Mouse (Mus musculus): ENCODE results near the gene Wdr83. TPM values are rescaled to one million over a fixed set of nuclear protein-coding genes. Genes with fewer than 3 reads are reported as not detected.

Wdr83 gene
- polyA plus RNA-seq, 1 experiment from 2014 or later = 47.3 TPM

GRCm38 (mm10) chr8:85035728-85036310, 45.3 kb downstream of the Wdr83 start:
- H3K4me1 ChIP-seq (replicated peaks; ENCODE audit: control insufficient read depth, insufficient read depth, low read length) = 0 out of 2 replicates have a peak, but pooled peaks cover 7% of the 10 kb centered on the region
- WGBS = 2% methylated on average over 15 of the region's 15 CpGs
- no peaks in the 10 kb centered on the region for H3K27me3 ChIP-seq (ENCODE audit: control insufficient read depth, insufficient read depth, low read length)
- ATAC-seq (replicated peaks; ENCODE audit: low FRiP score) (0 out of 2 replicates have a peak, but pooled peaks have one; percentile 0), DNase-seq (ENCODE audit: low spot score) (no peak)
- H3K27ac ChIP-seq (ENCODE audit: low read depth, low read length) = peak overlapping the region; percentile 64
- no peaks in the 10 kb centered on the region for H3K9me3 ChIP-seq (ENCODE audit: control insufficient read depth, low read length)
- peaks cover 4% of the 10 kb centered on the region; the same call in 1 of the 2 replicates for H3K36me3 ChIP-seq (ENCODE audit: control insufficient read depth, insufficient read depth, low read length)
- peak overlapping the region; percentile 80 for H3K4me3 ChIP-seq (ENCODE audit: low read depth, low read length)
- peak overlapping the region; percentile 93 for H3K9ac ChIP-seq (ENCODE audit: low read length)
- H3K4me2 ChIP-seq (ENCODE audit: low read depth, low read length, severe bottlenecking) = peak overlapping the region; percentile 91

GRCm38 (mm10) chr8:85035165-85035727, 45.9 kb downstream of the Wdr83 start:
- 0 out of 2 replicates have a peak, but pooled peaks cover 7% of the 10 kb centered on the region for H3K4me1 ChIP-seq (replicated peaks; ENCODE audit: control insufficient read depth, insufficient read depth, low read length)
- DNase-seq (ENCODE audit: low spot score) (no peak), ATAC-seq (replicated peaks; ENCODE audit: low FRiP score) (no peak)
- peak overlapping the region; percentile 93 for H3K9ac ChIP-seq (ENCODE audit: low read length)
- no peaks in the 10 kb centered on the region for H3K27me3 ChIP-seq (ENCODE audit: control insufficient read depth, insufficient read depth, low read length)
- 10% methylated on average over 12 of the region's 12 CpGs for WGBS
- peaks cover 5% of the 10 kb centered on the region; the same call in 1 of the 2 replicates for H3K36me3 ChIP-seq (ENCODE audit: control insufficient read depth, insufficient read depth, low read length)
- no peak overlapping the region for H3K27ac ChIP-seq (ENCODE audit: low read depth, low read length)
- peak overlapping the region; percentile 80 for H3K4me3 ChIP-seq (ENCODE audit: low read depth, low read length)
- no peaks in the 10 kb centered on the region for H3K9me3 ChIP-seq (ENCODE audit: control insufficient read depth, low read length)
- peak overlapping the region; percentile 91 for H3K4me2 ChIP-seq (ENCODE audit: low read depth, low read length, severe bottlenecking)

- ATAC-seq (replicated peaks; ENCODE audit: low FRiP score) (no peak), DNase-seq (ENCODE audit: low spot score) (peak; percentile 85)
- Histone ChIP-seq H3K27me3 (ENCODE audit: control insufficient read depth, insufficient read depth, low read length) (no peaks in the 10 kb centered on the region), H3K27ac (ENCODE audit: low read depth, low read length) (no peak overlapping the region), H3K4me2 (ENCODE audit: low read depth, low read length, severe bottlenecking) (peak overlapping the region; percentile 91), H3K36me3 (ENCODE audit: control insufficient read depth, insufficient read depth, low read length) (peaks cover 8% of the 10 kb centered on the region; the same call in 1 of the 2 replicates), H3K4me3 (ENCODE audit: low read depth, low read length) (peak overlapping the region; percentile 80), H3K9ac (ENCODE audit: low read length) (no peak overlapping the region; the same call in 1 of the 2 replicates), H3K9me3 (ENCODE audit: control insufficient read depth, low read length) (no peaks in the 10 kb centered on the region), H3K4me1 (replicated peaks; ENCODE audit: control insufficient read depth, insufficient read depth, low read length) (0 out of 2 replicates have a peak, but pooled peaks cover 7% of the 10 kb centered on the region)
- WGBS = 3% methylated on average over 13 of the region's 13 CpGs
These were observed 46.3 kb downstream of the Wdr83 start for GRCm38 (mm10) chr8:85034764-85035163.

- ATAC-seq (replicated peaks; ENCODE audit: low FRiP score) (no peak), DNase-seq (ENCODE audit: low spot score) (no peak)
- 73% methylated on average over 1 of the region's 1 CpGs for WGBS
- H3K36me3 ChIP-seq (ENCODE audit: control insufficient read depth, insufficient read depth, low read length) = peaks cover 10% of the 10 kb centered on the region; the same call in 1 of the 2 replicates
- no peak overlapping the region for H3K4me2 ChIP-seq (ENCODE audit: low read depth, low read length, severe bottlenecking)
- H3K9ac ChIP-seq (ENCODE audit: low read length) = no peak overlapping the region
- no peaks in the 10 kb centered on the region for H3K27me3 ChIP-seq (ENCODE audit: control insufficient read depth, insufficient read depth, low read length)
- H3K4me3 ChIP-seq (ENCODE audit: low read depth, low read length) = no peak overlapping the region
- H3K9me3 ChIP-seq (ENCODE audit: control insufficient read depth, low read length) = no peaks in the 10 kb centered on the region
- H3K27ac ChIP-seq (ENCODE audit: low read depth, low read length) = no peak overlapping the region
- peaks cover 5% of the 10 kb centered on the region; the same call in 1 of the 2 replicates for H3K4me1 ChIP-seq (replicated peaks; ENCODE audit: control insufficient read depth, insufficient read depth, low read length)
These were observed 47.2 kb downstream of the Wdr83 start for GRCm38 (mm10) chr8:85033867-85034266.

DNA sequence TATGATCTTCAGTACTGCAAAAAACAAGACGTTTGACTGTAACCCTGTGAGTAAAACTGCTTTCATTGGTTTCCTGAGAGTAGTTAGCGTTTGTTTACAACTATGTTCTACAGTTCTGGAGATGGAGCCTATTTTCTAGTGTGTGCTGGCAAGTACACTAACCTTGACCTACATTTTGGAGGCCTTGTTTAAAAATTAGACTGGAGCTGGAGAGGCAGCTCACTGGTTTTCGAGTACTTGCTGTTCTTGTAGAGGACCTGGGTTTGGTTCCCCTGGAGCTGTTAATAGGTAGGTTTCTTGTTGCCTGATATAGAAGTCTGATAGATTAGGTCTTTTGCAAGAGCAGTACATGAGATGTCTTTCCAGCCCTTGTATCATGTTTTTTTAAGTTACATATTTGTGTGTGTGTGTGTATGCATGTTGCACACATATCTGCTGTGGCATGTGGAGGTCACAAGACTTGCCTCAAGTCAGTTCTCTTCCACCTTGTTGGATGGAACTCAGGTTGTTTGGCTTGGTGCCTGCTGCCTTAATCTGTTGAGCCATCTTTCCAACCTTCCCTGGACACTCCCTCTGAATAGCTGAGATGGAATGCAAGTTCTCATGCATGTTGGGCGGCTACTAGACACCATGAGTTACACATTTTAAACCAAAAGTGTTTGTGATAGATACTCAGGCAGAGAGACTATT, 48.3 kb downstream of the Wdr83 start:
- peaks cover 10% of the 10 kb centered on the region; the same call in 1 of the 2 replicates for H3K36me3 ChIP-seq (ENCODE audit: control insufficient read depth, insufficient read depth, low read length)
- no peaks in the 10 kb centered on the region for H3K9me3 ChIP-seq (ENCODE audit: control insufficient read depth, low read length)
- 88% methylated on average over 4 of the region's 4 CpGs for WGBS
- peaks cover 12% of the 10 kb centered on the region; the same call in 1 of the 2 replicates for H3K4me1 ChIP-seq (replicated peaks; ENCODE audit: control insufficient read depth, insufficient read depth, low read length)
- DNase-seq (ENCODE audit: low spot score) (no peak), ATAC-seq (replicated peaks; ENCODE audit: low FRiP score) (no peak)
- H3K27ac ChIP-seq (ENCODE audit: low read depth, low read length) = no peak overlapping the region
- no peak overlapping the region for H3K9ac ChIP-seq (ENCODE audit: low read length)
- H3K4me3 ChIP-seq (ENCODE audit: low read depth, low read length) = no peak overlapping the region
- H3K27me3 ChIP-seq (ENCODE audit: control insufficient read depth, insufficient read depth, low read length) = no peaks in the 10 kb centered on the region
- no peak overlapping the region for H3K4me2 ChIP-seq (ENCODE audit: low read depth, low read length, severe bottlenecking)

DNA sequence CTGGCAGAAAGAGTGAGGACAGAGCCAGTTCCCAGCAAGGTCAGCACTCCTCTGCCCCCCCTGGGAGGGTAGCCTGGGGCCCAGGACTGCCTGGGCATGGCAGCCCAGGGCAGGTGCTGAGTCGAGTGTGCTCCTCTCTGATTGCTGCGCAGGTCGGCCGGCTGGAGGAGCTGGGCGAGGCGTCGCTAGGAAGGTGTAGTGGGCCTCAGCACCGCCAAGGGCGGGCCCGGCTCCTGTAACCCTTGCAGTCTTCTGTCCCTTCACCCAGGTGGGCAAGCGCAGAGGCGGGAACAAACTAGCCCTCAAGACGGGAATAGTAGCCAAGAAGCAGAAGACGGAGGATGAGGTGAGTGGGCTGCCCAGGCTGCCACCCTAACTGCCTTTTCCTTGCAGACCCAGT, 51.8 kb downstream of the Wdr83 start:
- WGBS = 91% methylated on average over 14 of the region's 14 CpGs

GRCm38 (mm10) chr8:85027922-85028321, 53.2 kb downstream of the Wdr83 start:
- H3K9ac ChIP-seq (ENCODE audit: low read length) = peak overlapping the region; percentile 99
- H3K9me3 ChIP-seq (ENCODE audit: control insufficient read depth, low read length) = no peaks in the 10 kb centered on the region
- H3K36me3 ChIP-seq (ENCODE audit: control insufficient read depth, insufficient read depth, low read length) = peaks cover 15% of the 10 kb centered on the region; the same call in 1 of the 2 replicates
- peaks cover 18% of the 10 kb centered on the region for H3K4me1 ChIP-seq (replicated peaks; ENCODE audit: control insufficient read depth, insufficient read depth, low read length)
- no peak overlapping the region for H3K27ac ChIP-seq (ENCODE audit: low read depth, low read length)
- DNase-seq (ENCODE audit: low spot score) (no peak), ATAC-seq (replicated peaks; ENCODE audit: low FRiP score) (no peak)
- H3K27me3 ChIP-seq (ENCODE audit: control insufficient read depth, insufficient read depth, low read length) = no peaks in the 10 kb centered on the region
- peak overlapping the region; percentile 80 for H3K4me2 ChIP-seq (ENCODE audit: low read depth, low read length, severe bottlenecking)
- WGBS = 25% methylated on average over 2 of the region's 2 CpGs
- H3K4me3 ChIP-seq (ENCODE audit: low read depth, low read length) = peak overlapping the region; percentile 98

More for the DNA sequence above, 51.8 kb downstream of the Wdr83 start:
- H3K27ac ChIP-seq (ENCODE audit: low read depth, low read length) = no peak overlapping the region
- H3K27me3 ChIP-seq (ENCODE audit: control insufficient read depth, insufficient read depth, low read length) = no peaks in the 10 kb centered on the region
- peak; percentile 50 for DNase-seq (ENCODE audit: low spot score)
- ATAC-seq (replicated peaks; ENCODE audit: low FRiP score) = no peak
- peaks cover 10% of the 10 kb centered on the region; the same call in 1 of the 2 replicates for H3K36me3 ChIP-seq (ENCODE audit: control insufficient read depth, insufficient read depth, low read length)
- H3K9me3 ChIP-seq (ENCODE audit: control insufficient read depth, low read length) = no peaks in the 10 kb centered on the region
- no peak overlapping the region for H3K4me3 ChIP-seq (ENCODE audit: low read depth, low read length)
- peaks cover 15% of the 10 kb centered on the region; the same call in 1 of the 2 replicates for H3K4me1 ChIP-seq (replicated peaks; ENCODE audit: control insufficient read depth, insufficient read depth, low read length)
- H3K9ac ChIP-seq (ENCODE audit: low read length) = no peak overlapping the region
- no peak overlapping the region for H3K4me2 ChIP-seq (ENCODE audit: low read depth, low read length, severe bottlenecking)

DNA sequence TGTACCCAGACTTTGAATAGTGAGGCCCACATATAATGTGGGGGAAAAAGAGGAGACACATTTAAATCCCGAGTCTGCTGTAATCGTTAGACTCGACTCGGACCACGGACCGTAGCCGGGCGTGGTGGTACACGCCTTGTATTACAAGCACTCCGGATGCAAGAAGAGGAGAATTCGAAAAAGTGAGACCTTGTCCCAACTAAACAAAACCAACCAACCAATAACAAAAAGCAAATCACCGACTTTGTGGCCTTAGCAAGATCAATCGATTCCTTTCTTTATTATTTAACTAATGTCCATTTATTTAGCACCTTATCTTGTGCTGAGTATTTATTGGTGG, 53.6 kb downstream of the Wdr83 start:
- peak overlapping the region; percentile 98 for H3K4me3 ChIP-seq (ENCODE audit: low read depth, low read length)
- peaks cover 15% of the 10 kb centered on the region; the same call in 1 of the 2 replicates for H3K36me3 ChIP-seq (ENCODE audit: control insufficient read depth, insufficient read depth, low read length)
- DNase-seq (ENCODE audit: low spot score) (no peak), ATAC-seq (replicated peaks; ENCODE audit: low FRiP score) (no peak)
- H3K4me2 ChIP-seq (ENCODE audit: low read depth, low read length, severe bottlenecking) = peak overlapping the region; percentile 80
- no peaks in the 10 kb centered on the region for H3K9me3 ChIP-seq (ENCODE audit: control insufficient read depth, low read length)
- peaks cover 18% of the 10 kb centered on the region for H3K4me1 ChIP-seq (replicated peaks; ENCODE audit: control insufficient read depth, insufficient read depth, low read length)
- WGBS = 1% methylated on average over 13 of the region's 13 CpGs
- H3K27ac ChIP-seq (ENCODE audit: low read depth, low read length) = peak overlapping the region; percentile 81; the same call in 1 of the 2 replicates
- no peaks in the 10 kb centered on the region for H3K27me3 ChIP-seq (ENCODE audit: control insufficient read depth, insufficient read depth, low read length)
- H3K9ac ChIP-seq (ENCODE audit: low read length) = peak overlapping the region; percentile 99
